Mouse (Mus musculus): ENCODE data around the gene Pdss1.

DNA sequence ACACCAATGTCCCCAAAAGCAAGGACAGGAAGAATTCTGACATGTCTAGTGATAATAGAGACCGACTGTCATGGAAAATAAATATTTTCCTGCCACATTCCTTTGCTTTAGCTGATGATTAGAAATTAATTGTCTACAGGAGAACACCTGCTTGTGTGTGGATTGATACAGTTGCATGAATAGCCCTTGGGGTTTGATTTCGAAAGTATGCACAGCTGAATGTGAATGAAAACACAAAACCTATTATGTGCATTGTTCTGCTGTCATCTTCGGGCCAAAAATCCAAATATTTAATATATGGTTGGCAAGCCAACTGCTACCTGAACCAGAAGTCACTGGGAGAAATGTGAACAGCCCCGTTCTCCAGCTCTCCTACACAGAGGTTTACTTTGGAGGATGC lies 43.4 kb upstream of the Pdss1 start:
- TF ChIP-seq CTCF (IDR thresholded peaks at IDR 0.05; ENCODE audit: borderline replicate concordance, insufficient read depth, low read length) (no peak), POLR2A (IDR thresholded peaks at IDR 0.05; ENCODE audit: low read depth, low read length) (no peak)

Measured in embryonic fibroblast, embryonic 13.5 days (primary cell).